Mouse (Mus musculus): Measurements from ENCODE around the gene Zdhhc14.

GRCm38 (mm10) chr17:5532816-5533215 lies 40.5 kb downstream of the Zdhhc14 start:
- no peak for TF ChIP-seq GATA1 (IDR thresholded peaks at IDR 0.05; ENCODE audit: low read length)
- TF ChIP-seq TAL1 (IDR thresholded peaks at IDR 0.05; ENCODE audit: low read length) = no peak
